Mouse (Mus musculus): Measurements from ENCODE around the gene Kdm8.

DNA sequence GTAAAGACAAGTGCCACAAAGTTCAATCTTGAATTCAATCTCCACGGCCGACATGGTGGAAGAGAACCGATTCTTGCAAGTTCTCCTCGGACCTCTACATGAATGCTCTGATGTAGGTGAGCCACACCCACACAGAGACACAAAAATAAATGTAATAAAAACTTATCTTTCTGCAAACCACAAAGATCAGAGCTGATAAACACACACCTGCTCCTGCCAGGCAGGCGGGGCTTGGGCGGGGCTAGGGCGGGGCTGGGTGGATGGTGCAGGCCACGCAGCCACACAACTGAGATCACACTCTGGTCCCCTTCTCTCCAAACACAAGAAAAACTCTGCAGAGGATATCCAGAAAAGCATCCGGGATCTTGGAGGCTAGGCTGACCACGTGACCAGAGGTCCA lies 42.6 kb downstream of the Kdm8 start:
- no peak for TF ChIP-seq CTCF (IDR thresholded peaks at IDR 0.05; ENCODE audit: low read depth, low read length)
- no peak for TF ChIP-seq GATA2 (IDR thresholded peaks at IDR 0.05; ENCODE audit: borderline replicate concordance, low read depth, low read length)
- no peak for TF ChIP-seq POLR2AphosphoS5 (IDR thresholded peaks at IDR 0.05; ENCODE audit: insufficient replicate concordance, low read depth, low read length)
- no peak for TF ChIP-seq GATA1 (IDR thresholded peaks at IDR 0.05; ENCODE audit: borderline replicate concordance, low read length)

Data from G1E (cell line).